Mouse (Mus musculus) neural tube, embryonic 15.5 days (tissue): ENCODE results near the gene Slc35f4. TPM values are rescaled to one million over a fixed set of nuclear protein-coding genes. Genes with fewer than 3 reads are reported as not detected.

Experiments
- ATAC-seq: fragments of 200-750 bp; cut with Nextera tagmentation; 2 replicates; pipeline ENCODE4 v1.8.0; 2017; ENCODE audit warnings: mild to moderate bottlenecking, moderate TSS enrichment, moderate library complexity; ENCODE audit not compliant: low FRiP score
- H3K27ac ChIP-seq: fragments of 300-500 bp; sonication (generic); replicated peaks from 2 replicates; pipeline ENCODE4 v1.5.1; 2015; ENCODE audit warnings: mild to moderate bottlenecking, inconsistent platforms
- H3K27me3 ChIP-seq: fragments of 300-500 bp; sonication (generic); replicated peaks from 2 replicates; pipeline ENCODE4 v1.6.1; 2015; ENCODE audit warnings: inconsistent platforms
- H3K36me3 ChIP-seq: fragments of 300-500 bp; sonication (generic); 2 replicates; pipeline ENCODE4 v1.6.1; 2015; ENCODE audit warnings: inconsistent platforms
- H3K4me1 ChIP-seq: fragments of 300-500 bp; sonication (generic); 2 replicates; pipeline ENCODE4 v1.6.1; 2015; ENCODE audit warnings: inconsistent platforms
- H3K4me2 ChIP-seq: fragments of 300-500 bp; sonication (generic); 2 replicates; pipeline ENCODE4 v1.6.1; 2015; ENCODE audit warnings: inconsistent platforms, mild to moderate bottlenecking, moderate library complexity
- H3K4me3 ChIP-seq: fragments of 300-500 bp; sonication (generic); replicated peaks from 2 replicates; pipeline ENCODE4 v1.5.1; 2015; ENCODE audit warnings: mild to moderate bottlenecking, inconsistent platforms
- H3K9ac ChIP-seq: fragments of 300-500 bp; sonication (generic); replicated peaks from 2 replicates; pipeline ENCODE4 v1.6.1; 2015; ENCODE audit warnings: mild to moderate bottlenecking, inconsistent platforms
- H3K9me3 ChIP-seq: fragments of 300-500 bp; sonication (generic); replicated peaks from 2 replicates; pipeline ENCODE4 v1.6.1; 2016; ENCODE audit warnings: inconsistent platforms
- WGBS: fragments of 180-500 bp; shearing (Covaris S2); methylation state at CpG from one replicate; pipeline ENCODE4 v1.1.7; 2015; ENCODE audit warnings: mixed read lengths; 5-methylcytosine and 5-hydroxymethylcytosine counted together
- polyA plus RNA-seq: library from polyadenylated mRNA; unstranded; fragments of >200 nt; fragmentation: Nextera tagmentation; extraction: Ambion mirVana; gene quantifications from 2 replicates; pipeline ENCODE4 v1.2.1, GENCODE M21; 2015

Slc35f4 gene
- polyA plus RNA-seq, 1 experiment from 2014 or later, result 29.4 TPM

- Histone ChIP-seq H3K4me2 (no peak overlapping the region), H3K27ac (no peak overlapping the region), H3K9me3 (no peaks in the 10 kb centered on the region), H3K4me1 (no peaks in the 10 kb centered on the region), H3K9ac (no peak overlapping the region), H3K4me3 (no peak overlapping the region), H3K27me3 (no peaks in the 10 kb centered on the region), H3K36me3 (no peaks in the 10 kb centered on the region)
- 80% methylated on average over 2 of the region's 2 CpGs for WGBS
- no peak for ATAC-seq
Measured at GRCm38 (mm10) chr14:49461761-49462160, 64.1 kb downstream of the Slc35f4 start.

- no peaks in the 10 kb centered on the region for H3K27me3 ChIP-seq
- no peak overlapping the region for H3K4me3 ChIP-seq
- no peak overlapping the region for H3K9ac ChIP-seq
- ATAC-seq, result no peak
- no peaks in the 10 kb centered on the region for H3K9me3 ChIP-seq
- WGBS, result 71% methylated on average over 3 of the region's 3 CpGs
- no peaks in the 10 kb centered on the region for H3K4me1 ChIP-seq
- H3K4me2 ChIP-seq, result no peak overlapping the region
- H3K27ac ChIP-seq, result no peak overlapping the region
- H3K36me3 ChIP-seq, result no peaks in the 10 kb centered on the region
Measured at GRCm38 (mm10) chr14:49460799-49461198, 65.0 kb downstream of the Slc35f4 start.

- H3K4me2 ChIP-seq, result no peak overlapping the region
- no peaks in the 10 kb centered on the region for H3K36me3 ChIP-seq
- H3K9ac ChIP-seq, result no peak overlapping the region
- no peak overlapping the region for H3K4me3 ChIP-seq
- no peak overlapping the region for H3K27ac ChIP-seq
- H3K27me3 ChIP-seq, result no peaks in the 10 kb centered on the region
- H3K9me3 ChIP-seq, result no peaks in the 10 kb centered on the region
- no peak for ATAC-seq
- peaks cover 10% of the 10 kb centered on the region for H3K4me1 ChIP-seq
- WGBS, result 65% methylated on average over 6 of the region's 6 CpGs
Measured at GRCm38 (mm10) chr14:49454283-49454914, 71.4 kb downstream of the Slc35f4 start.

GRCm38 (mm10) chr14:49453782-49454181 is 72.1 kb downstream of the Slc35f4 start:
- Histone ChIP-seq H3K4me1 (peaks cover 10% of the 10 kb centered on the region), H3K4me2 (no peak overlapping the region), H3K27ac (no peak overlapping the region), H3K27me3 (no peaks in the 10 kb centered on the region), H3K4me3 (no peak overlapping the region), H3K9ac (no peak overlapping the region), H3K9me3 (no peaks in the 10 kb centered on the region), H3K36me3 (no peaks in the 10 kb centered on the region)
- WGBS, result 15% methylated on average over 3 of the region's 3 CpGs
- ATAC-seq, result no peak; the same call in 1 of the 2 replicates

- no peak overlapping the region for H3K4me3 ChIP-seq
- no peak overlapping the region for H3K9ac ChIP-seq
- peak; percentile 78 for ATAC-seq
- H3K27me3 ChIP-seq, result no peaks in the 10 kb centered on the region
- peak overlapping the region; percentile 22; the same call in 1 of the 2 replicates for H3K4me2 ChIP-seq
- H3K27ac ChIP-seq, result peak overlapping the region; percentile 73
- H3K36me3 ChIP-seq, result no peaks in the 10 kb centered on the region
- WGBS, result 16% methylated on average over 7 of the region's 7 CpGs
- no peaks in the 10 kb centered on the region for H3K9me3 ChIP-seq
- H3K4me1 ChIP-seq, result peaks cover 13% of the 10 kb centered on the region; the same call in 1 of the 2 replicates
Measured at GRCm38 (mm10) chr14:49447669-49448068, 78.2 kb downstream of the Slc35f4 start.

GRCm38 (mm10) chr14:49446461-49446860 is 79.4 kb downstream of the Slc35f4 start:
- Histone ChIP-seq H3K4me2 (0 out of 2 replicates have a peak overlapping the region, but pooled peaks have one; percentile 17), H3K27me3 (no peaks in the 10 kb centered on the region), H3K36me3 (no peaks in the 10 kb centered on the region), H3K9ac (no peak overlapping the region), H3K9me3 (no peaks in the 10 kb centered on the region), H3K27ac (0 out of 2 replicates have a peak overlapping the region, but pooled peaks have one; percentile 18), H3K4me3 (no peak overlapping the region), H3K4me1 (peaks cover 13% of the 10 kb centered on the region; the same call in 1 of the 2 replicates)
- peak; percentile 39 for ATAC-seq
- WGBS, result 39% methylated on average over 7 of the region's 7 CpGs

- no peak for ATAC-seq
- Histone ChIP-seq H3K9ac (no peak overlapping the region), H3K9me3 (0 out of 2 replicates have a peak, but pooled peaks cover 3% of the 10 kb centered on the region), H3K4me3 (no peak overlapping the region), H3K27me3 (no peaks in the 10 kb centered on the region), H3K36me3 (no peaks in the 10 kb centered on the region), H3K4me1 (no peaks in the 10 kb centered on the region), H3K4me2 (no peak overlapping the region), H3K27ac (no peak overlapping the region)
- 91% methylated on average over 3 of the region's 3 CpGs for WGBS
Measured at GRCm38 (mm10) chr14:49436811-49437210, 89.0 kb downstream of the Slc35f4 start.

GRCm38 (mm10) chr14:49431821-49432220 is 94.0 kb downstream of the Slc35f4 start:
- 79% methylated on average over 5 of the region's 5 CpGs for WGBS
- Histone ChIP-seq H3K27me3 (no peaks in the 10 kb centered on the region), H3K9me3 (0 out of 2 replicates have a peak, but pooled peaks cover 3% of the 10 kb centered on the region), H3K4me1 (peaks cover 6% of the 10 kb centered on the region; the same call in 1 of the 2 replicates), H3K4me2 (no peak overlapping the region), H3K9ac (no peak overlapping the region), H3K27ac (no peak overlapping the region), H3K4me3 (no peak overlapping the region), H3K36me3 (no peaks in the 10 kb centered on the region)
- no peak for ATAC-seq

GRCm38 (mm10) chr14:49392482-49392881 is 133.4 kb downstream of the Slc35f4 start:
- H3K9me3 ChIP-seq, result no peaks in the 10 kb centered on the region
- H3K27ac ChIP-seq, result no peak overlapping the region
- WGBS, result 27% methylated on average over 1 of the region's 1 CpGs
- no peak overlapping the region for H3K4me3 ChIP-seq
- no peak for ATAC-seq
- no peak overlapping the region for H3K4me2 ChIP-seq
- H3K4me1 ChIP-seq, result no peaks in the 10 kb centered on the region
- no peaks in the 10 kb centered on the region for H3K36me3 ChIP-seq
- no peak overlapping the region for H3K9ac ChIP-seq
- no peaks in the 10 kb centered on the region for H3K27me3 ChIP-seq

GRCm38 (mm10) chr14:49362161-49362560 is 163.7 kb downstream of the Slc35f4 start:
- no peaks in the 10 kb centered on the region for H3K27me3 ChIP-seq
- no peaks in the 10 kb centered on the region for H3K4me1 ChIP-seq
- no peak overlapping the region for H3K27ac ChIP-seq
- H3K9ac ChIP-seq, result no peak overlapping the region
- no peak for ATAC-seq
- no peaks in the 10 kb centered on the region for H3K9me3 ChIP-seq
- H3K4me2 ChIP-seq, result no peak overlapping the region
- WGBS, result 57% methylated on average over 2 of the region's 2 CpGs
- no peaks in the 10 kb centered on the region for H3K36me3 ChIP-seq
- no peak overlapping the region for H3K4me3 ChIP-seq

- no peak overlapping the region for H3K9ac ChIP-seq
- no peaks in the 10 kb centered on the region for H3K4me1 ChIP-seq
- no peak overlapping the region for H3K4me3 ChIP-seq
- ATAC-seq, result no peak
- H3K27me3 ChIP-seq, result no peaks in the 10 kb centered on the region
- H3K36me3 ChIP-seq, result no peaks in the 10 kb centered on the region
- H3K9me3 ChIP-seq, result no peaks in the 10 kb centered on the region
- no peak overlapping the region for H3K4me2 ChIP-seq
- no peak overlapping the region for H3K27ac ChIP-seq
Measured at GRCm38 (mm10) chr14:49355561-49355960, 170.3 kb downstream of the Slc35f4 start.

GRCm38 (mm10) chr14:49348897-49349250 is 177.0 kb downstream of the Slc35f4 start:
- H3K36me3 ChIP-seq, result no peaks in the 10 kb centered on the region
- no peak for ATAC-seq
- H3K4me2 ChIP-seq, result no peak overlapping the region
- H3K27ac ChIP-seq, result no peak overlapping the region
- 64% methylated on average over 1 of the region's 1 CpGs for WGBS
- no peaks in the 10 kb centered on the region for H3K9me3 ChIP-seq
- no peaks in the 10 kb centered on the region for H3K4me1 ChIP-seq
- H3K9ac ChIP-seq, result no peak overlapping the region
- no peaks in the 10 kb centered on the region for H3K27me3 ChIP-seq
- H3K4me3 ChIP-seq, result no peak overlapping the region
